Mouse (Mus musculus) CH12.LX (cell line): ENCODE results near the gene Znrf4. TPM values are rescaled to one million over a fixed set of nuclear protein-coding genes. Genes with fewer than 3 reads are reported as not detected.

Experiments used
- DNase-seq: peaks from one replicate; pipeline ENCODE4 v3.0.0-alpha.2; 2013; ENCODE audit errors: extremely low read depth
- H3K27ac ChIP-seq: 2 replicates; pipeline ENCODE4 v1.5.1; 2012; ENCODE audit warnings: low read depth, mild to moderate bottlenecking, control low read depth, moderate library complexity; ENCODE audit not compliant: insufficient read depth
- H3K27me3 ChIP-seq: replicated peaks from 2 replicates; pipeline ENCODE3; 2012; ENCODE audit warnings: inconsistent platforms
- H3K36me3 ChIP-seq, 2 experiments: replicated peaks in 1 of 2; 2 replicates each; pipeline versions ENCODE3 to v1.6.1; 2012; ENCODE audit warnings: inconsistent platforms in 1 of 2, low read length in 1 of 2, mild to moderate bottlenecking in 1 of 2, mixed read lengths in 1 of 2, moderate library complexity in 1 of 2; ENCODE audit not compliant: control insufficient read depth in 1 of 2, insufficient read depth in 1 of 2
- H3K4me1 ChIP-seq, 2 experiments: 2 replicates each; pipeline ENCODE4 v1.6.1; 2012; ENCODE audit warnings: inconsistent platforms in 1 of 2, moderate library complexity in 1 of 2; ENCODE audit not compliant: insufficient read depth in 2 of 2, control insufficient read depth in 1 of 2
- H3K4me2 ChIP-seq: 2 replicates; pipeline ENCODE4 v1.6.1; 2012; ENCODE audit warnings: low read depth, mild to moderate bottlenecking, control low read depth; ENCODE audit not compliant: poor library complexity, insufficient read depth, severe bottlenecking
- H3K4me3 ChIP-seq, 3 experiments: fragments of 150-350 bp in 1 of 3; sonication (generic) in 1 of 3; replicated peaks in 1 of 3; 2 replicates each; pipeline versions ENCODE3 to v1.5.1; 2011 to 2012; ENCODE audit warnings: low read depth in 2 of 3, low read length in 2 of 3, mild to moderate bottlenecking in 2 of 3, moderate library complexity in 2 of 3, control low read depth in 1 of 3, improper control_type of control experiment in 1 of 3, inconsistent platforms in 1 of 3, mixed read lengths in 1 of 3; ENCODE audit not compliant: poor library complexity in 1 of 3
- H3K79me2 ChIP-seq: replicated peaks from 2 replicates; pipeline ENCODE4 v1.6.1; 2012; ENCODE audit warnings: mild to moderate bottlenecking, moderate library complexity; ENCODE audit not compliant: control insufficient read depth, poor library complexity, insufficient read depth, severe bottlenecking; ENCODE audit errors: extremely low read depth
- H3K9ac ChIP-seq: 2 replicates; pipeline ENCODE4 v1.6.1; 2012; ENCODE audit warnings: low read depth, mild to moderate bottlenecking, control low read depth, moderate library complexity; ENCODE audit not compliant: insufficient read depth
- H3K9me3 ChIP-seq: replicated peaks from 2 replicates; pipeline ENCODE3; 2012; ENCODE audit warnings: low read length, inconsistent platforms, mixed read lengths
- CHD1 ChIP-seq: IDR thresholded peaks from 2 replicates; pipeline ENCODE4 v1.6.1; 2012; ENCODE audit warnings: low read depth, low read length, improper control_type of control experiment, inconsistent platforms
- CHD2 ChIP-seq: IDR thresholded peaks from 2 replicates; pipeline ENCODE4 v1.6.1; 2011; ENCODE audit warnings: low read length, improper control_type of control experiment
- CTCF ChIP-seq, 2 experiments: IDR thresholded peaks in 1 of 2; conservative IDR thresholded peaks in 1 of 2; 2 replicates each; pipeline ENCODE4 v1.5.1; 2011 to 2012; ENCODE audit warnings: low read depth in 2 of 2, low read length in 2 of 2, improper control_type of control experiment in 1 of 2, inconsistent platforms in 1 of 2, mild to moderate bottlenecking in 1 of 2, moderate library complexity in 1 of 2
- E2F4 ChIP-seq: IDR thresholded peaks from 2 replicates; pipeline ENCODE4 v1.6.1; 2011; ENCODE audit warnings: low read depth, low read length, improper control_type of control experiment; ENCODE audit not compliant: insufficient replicate concordance
- ELF1 ChIP-seq: IDR thresholded peaks from 2 replicates; pipeline ENCODE4 v1.6.1; 2014; ENCODE audit warnings: low read depth, mild to moderate bottlenecking, inconsistent platforms, low read length, improper control_type of control experiment
- ETS1 ChIP-seq: conservative IDR thresholded peaks from 2 replicates; pipeline ENCODE4 v1.6.1; 2012; ENCODE audit warnings: low read depth, mild to moderate bottlenecking, inconsistent platforms, low read length, improper control_type of control experiment, moderate library complexity
- MAFK ChIP-seq: IDR thresholded peaks from 2 replicates; pipeline ENCODE4 v1.6.1; 2011; ENCODE audit warnings: low read length, improper control_type of control experiment; ENCODE audit not compliant: insufficient replicate concordance
- MAX ChIP-seq: IDR thresholded peaks from 2 replicates; pipeline ENCODE4 v1.6.1; 2011; ENCODE audit warnings: low read length, improper control_type of control experiment
- MAZ ChIP-seq: IDR thresholded peaks from 2 replicates; pipeline ENCODE4 v1.6.1; 2012; ENCODE audit warnings: low read depth, mild to moderate bottlenecking, inconsistent platforms, low read length, improper control_type of control experiment, moderate library complexity
- MYC ChIP-seq: IDR thresholded peaks from 2 replicates; pipeline ENCODE4 v1.6.1; 2011; ENCODE audit warnings: low read depth, mild to moderate bottlenecking, improper control_type of control experiment, low read length
- NELFE ChIP-seq: IDR thresholded peaks from 2 replicates; pipeline ENCODE4 v1.6.1; 2011; ENCODE audit warnings: low read depth, low read length, improper control_type of control experiment
- POLR2A ChIP-seq: IDR thresholded peaks from 2 replicates; pipeline ENCODE4 v1.6.1; 2011; ENCODE audit warnings: low read depth, mild to moderate bottlenecking, improper control_type of control experiment, low read length
- RAD21 ChIP-seq: IDR thresholded peaks from 2 replicates; pipeline ENCODE4 v1.6.1; 2011; ENCODE audit warnings: low read depth, mild to moderate bottlenecking, low read length, improper control_type of control experiment, moderate library complexity
- SMC3 ChIP-seq: IDR thresholded peaks from 2 replicates; pipeline ENCODE4 v1.6.1; 2011; ENCODE audit warnings: low read depth, low read length, improper control_type of control experiment
- TBP ChIP-seq: conservative IDR thresholded peaks from 2 replicates; pipeline ENCODE4 v1.6.1; 2011; ENCODE audit warnings: low read depth, low read length, improper control_type of control experiment
- USF1 ChIP-seq: IDR thresholded peaks from 2 replicates; pipeline ENCODE4 v1.6.1; 2014; ENCODE audit warnings: low read depth, mild to moderate bottlenecking, inconsistent platforms, low read length, improper control_type of control experiment
- ZKSCAN1 ChIP-seq: IDR thresholded peaks from 2 replicates; pipeline ENCODE4 v1.6.1; 2012; ENCODE audit warnings: low read depth, inconsistent platforms, low read length, improper control_type of control experiment, borderline replicate concordance
- ZNF384 ChIP-seq: IDR thresholded peaks from 2 replicates; pipeline ENCODE4 v1.6.1; 2012; ENCODE audit warnings: low read depth, low read length, improper control_type of control experiment, inconsistent platforms
- dilution Hi-C: fragments of 300-500 bp; cut with MboI; formaldehyde crosslinking; loops from 2 replicates; pipeline ENCODE4 v1.14.3; 2020; ENCODE audit warnings: low sequenced_read_pairs; ENCODE audit not compliant: extremely low pct_unique_long_range_greater_than_20kb, extremely low pct_ligation_motif_present
- in situ Hi-C: fragments of 300-500 bp; cut with MboI; formaldehyde crosslinking; loops from 3 replicates; pipeline ENCODE4 v1.14.3; 2019; ENCODE audit warnings: low sequenced_read_pairs, low pct_ligation_motif_present, low pct_unique_long_range_greater_than_20kb, mixed read lengths
- polyA plus RNA-seq: library from polyadenylated mRNA; unstranded; fragments of >175 nt; gene quantifications from 2 replicates; pipeline ENCODE4 v1.2.1, GENCODE M21; 2012; ENCODE audit warnings: low read depth; ENCODE audit not compliant: insufficient read length
- total RNA-seq, 2 experiments: library from RNA; depleted of rRNA; stranded (reverse); fragments of 300-350 nt in 1 of 2; fragments of >200 nt in 1 of 2; gene quantifications; 2 replicates each; pipeline ENCODE4 v1.2.3; 2012 to 2014

Znrf4 gene
- total and polyA plus RNA-seq, 3 experiments: not detected

- H3K36me3 ChIP-seq: no peaks in the 10 kb centered on the region
- peaks cover 28% of the 10 kb centered on the region for H3K9me3 ChIP-seq
- H3K4me1 ChIP-seq: no peaks in the 10 kb centered on the region
- in situ Hi-C loops: no loop called here
- H3K27me3 ChIP-seq: peaks cover 53% of the 10 kb centered on the region
- H3K79me2 ChIP-seq: no peaks in the 10 kb centered on the region
- dilution Hi-C loops: no loop called here
- H3K4me3 ChIP-seq: no peak overlapping the region
- no peak overlapping the region for H3K27ac ChIP-seq
- no peak overlapping the region for H3K9ac ChIP-seq
- TF ChIP-seq CHD2 (no peak), CHD1 (no peak), ZNF384 (no peak), MYC (no peak), TBP (no peak)
- H3K4me2 ChIP-seq: no peak overlapping the region
- DNase-seq: no peak
Measured at GRCm38 (mm10) chr17:56514916-56515315, 2.7 kb upstream of the Znrf4 start.

- Histone ChIP-seq H3K4me1 (no peaks in the 10 kb centered on the region), H3K79me2 (no peaks in the 10 kb centered on the region), H3K4me3 (no peak overlapping the region), H3K9me3 (peaks cover 28% of the 10 kb centered on the region), H3K27ac (no peak overlapping the region), H3K9ac (no peak overlapping the region), H3K4me2 (no peak overlapping the region), H3K36me3 (no peaks in the 10 kb centered on the region), H3K27me3 (peaks cover 47% of the 10 kb centered on the region)
- in situ Hi-C loops: no loop called here
- no peak for TF ChIP-seq E2F4
- no peak for TF ChIP-seq MAZ
- TF ChIP-seq POLR2A: no peak
- TF ChIP-seq SMC3: no peak
- no peak for TF ChIP-seq RAD21
- dilution Hi-C loops: no loop called here
- no peak for DNase-seq
Measured at GRCm38 (mm10) chr17:56514330-56514729, 2.1 kb upstream of the Znrf4 start.

GRCm38 (mm10) chr17:56511707-56512090 lies 532 bp downstream of the Znrf4 start:
- Histone ChIP-seq H3K4me1 (peaks cover 2 to 10% of the 10 kb centered on the region in 2 experiments; a peak in 1 of 4 replicates), H3K27ac (no peak overlapping the region), H3K4me3 (no peak overlapping the region), H3K36me3 (no peaks in the 10 kb centered on the region), H3K9ac (no peak overlapping the region), H3K9me3 (peaks cover 27% of the 10 kb centered on the region), H3K79me2 (no peaks in the 10 kb centered on the region), H3K27me3 (peaks cover 26% of the 10 kb centered on the region), H3K4me2 (no peak overlapping the region)
- dilution Hi-C loops: no loop called here
- no peak for TF ChIP-seq USF1
- TF ChIP-seq SMC3: no peak
- TF ChIP-seq CTCF (conservative IDR thresholded peaks at IDR 0.05 in 1 of 2, IDR thresholded peaks at IDR 0.05 in 1 of 2; ENCODE audit: low read depth in 2 of 2, low read length in 2 of 2): no peak
- TF ChIP-seq MAX: no peak
- TF ChIP-seq ETS1: no peak
- no peak for TF ChIP-seq ZKSCAN1
- no peak for TF ChIP-seq MAFK
- no peak for TF ChIP-seq CHD2
- TF ChIP-seq NELFE: no peak
- no peak for TF ChIP-seq ZNF384
- TF ChIP-seq E2F4: no peak
- no peak for TF ChIP-seq ELF1
- in situ Hi-C loops: no loop called here
- no peak for DNase-seq
